Mouse (Mus musculus): Measurements from ENCODE around the gene Mtch1. TPM values are rescaled to one million over a fixed set of nuclear protein-coding genes. Genes with fewer than 3 reads are reported as not detected.

Mtch1 gene
- polyA plus RNA-seq, 1 experiment from 2014 or later = 308 TPM

GRCm38 (mm10) chr17:29315672-29316465, 31.9 kb downstream of the Mtch1 start:
- no peak overlapping the region for H3K4me3 ChIP-seq (replicated peaks)
- no peak overlapping the region for H3K4me2 ChIP-seq
- H3K9ac ChIP-seq = no peak overlapping the region
- H3K9me3 ChIP-seq (replicated peaks) = no peaks in the 10 kb centered on the region; the same call in 1 of the 2 replicates
- H3K27me3 ChIP-seq = peaks cover 7% of the 10 kb centered on the region
- WGBS = 31% methylated on average over 9 of the region's 9 CpGs
- peaks cover 37% of the 10 kb centered on the region for H3K4me1 ChIP-seq
- ATAC-seq (replicated peaks; ENCODE audit: low FRiP score) = no peak
- H3K36me3 ChIP-seq = no peaks in the 10 kb centered on the region
- H3K27ac ChIP-seq = peak overlapping the region; percentile 75

- no peaks in the 10 kb centered on the region for H3K27me3 ChIP-seq
- ATAC-seq (replicated peaks; ENCODE audit: low FRiP score) = no peak
- no peak overlapping the region for H3K4me3 ChIP-seq (replicated peaks)
- peaks cover 21% of the 10 kb centered on the region for H3K4me1 ChIP-seq
- H3K4me2 ChIP-seq = no peak overlapping the region
- no peaks in the 10 kb centered on the region; the same call in 1 of the 2 replicates for H3K9me3 ChIP-seq (replicated peaks)
- H3K27ac ChIP-seq = no peak overlapping the region
- no peaks in the 10 kb centered on the region for H3K36me3 ChIP-seq
- H3K9ac ChIP-seq = no peak overlapping the region
Measured at GRCm38 (mm10) chr17:29313300-29313699, 34.4 kb downstream of the Mtch1 start.

GRCm38 (mm10) chr17:29312082-29312481, 35.7 kb downstream of the Mtch1 start:
- Histone ChIP-seq H3K36me3 (no peaks in the 10 kb centered on the region), H3K4me1 (peaks cover 28% of the 10 kb centered on the region), H3K27ac (no peak overlapping the region), H3K27me3 (no peaks in the 10 kb centered on the region), H3K9me3 (replicated peaks) (no peaks in the 10 kb centered on the region; the same call in 1 of the 2 replicates), H3K9ac (no peak overlapping the region), H3K4me2 (no peak overlapping the region), H3K4me3 (replicated peaks) (no peak overlapping the region)
- WGBS = 90% methylated on average over 2 of the region's 2 CpGs
- ATAC-seq (replicated peaks; ENCODE audit: low FRiP score) = no peak

GRCm38 (mm10) chr17:29311602-29312001, 36.1 kb downstream of the Mtch1 start:
- Histone ChIP-seq H3K9me3 (replicated peaks) (no peaks in the 10 kb centered on the region; the same call in 1 of the 2 replicates), H3K4me3 (replicated peaks) (no peak overlapping the region), H3K4me1 (peaks cover 28% of the 10 kb centered on the region), H3K27me3 (no peaks in the 10 kb centered on the region), H3K4me2 (no peak overlapping the region), H3K27ac (no peak overlapping the region), H3K9ac (no peak overlapping the region), H3K36me3 (no peaks in the 10 kb centered on the region)
- 88% methylated on average over 8 of the region's 8 CpGs for WGBS
- ATAC-seq (replicated peaks; ENCODE audit: low FRiP score) = no peak

GRCm38 (mm10) chr17:29310056-29310623, 37.6 kb downstream of the Mtch1 start:
- Histone ChIP-seq H3K9ac (no peak overlapping the region), H3K27me3 (no peaks in the 10 kb centered on the region), H3K9me3 (replicated peaks) (no peaks in the 10 kb centered on the region; the same call in 1 of the 2 replicates), H3K4me1 (peaks cover 22% of the 10 kb centered on the region), H3K36me3 (no peaks in the 10 kb centered on the region), H3K4me3 (replicated peaks) (no peak overlapping the region), H3K4me2 (no peak overlapping the region), H3K27ac (no peak overlapping the region)
- 59% methylated on average over 21 of the region's 21 CpGs for WGBS
- ATAC-seq (replicated peaks; ENCODE audit: low FRiP score) = no peak

GRCm38 (mm10) chr17:29305871-29306270, 41.9 kb downstream of the Mtch1 start:
- Histone ChIP-seq H3K9ac (no peak overlapping the region), H3K4me2 (peak overlapping the region; percentile 17; the same call in 1 of the 2 replicates)

GRCm38 (mm10) chr17:29305058-29305806, 42.5 kb downstream of the Mtch1 start:
- Histone ChIP-seq H3K4me2 (peak overlapping the region; percentile 17; the same call in 1 of the 2 replicates), H3K9ac (no peak overlapping the region), H3K36me3 (peaks cover 15% of the 10 kb centered on the region), H3K27ac (peak overlapping the region; percentile 32), H3K9me3 (replicated peaks) (no peaks in the 10 kb centered on the region), H3K4me1 (peaks cover 62% of the 10 kb centered on the region), H3K27me3 (no peaks in the 10 kb centered on the region), H3K4me3 (replicated peaks) (no peak overlapping the region)
- WGBS = 20% methylated on average over 15 of the region's 15 CpGs
- no peak for ATAC-seq (replicated peaks; ENCODE audit: low FRiP score)

More at GRCm38 (mm10) chr17:29305871-29306270, 41.9 kb downstream of the Mtch1 start:
- H3K4me3 ChIP-seq (replicated peaks) = no peak overlapping the region
- ATAC-seq (replicated peaks; ENCODE audit: low FRiP score) = no peak
- H3K27me3 ChIP-seq = no peaks in the 10 kb centered on the region
- H3K4me1 ChIP-seq = peaks cover 62% of the 10 kb centered on the region
- H3K9me3 ChIP-seq (replicated peaks) = no peaks in the 10 kb centered on the region
- H3K36me3 ChIP-seq = peaks cover 9% of the 10 kb centered on the region
- 68% methylated on average over 7 of the region's 7 CpGs for WGBS
- H3K27ac ChIP-seq = no peak overlapping the region

GRCm38 (mm10) chr17:29304376-29305057, 43.2 kb downstream of the Mtch1 start:
- Histone ChIP-seq H3K4me3 (replicated peaks) (no peak overlapping the region), H3K4me2 (no peak overlapping the region), H3K9me3 (replicated peaks) (no peaks in the 10 kb centered on the region), H3K9ac (no peak overlapping the region), H3K27me3 (no peaks in the 10 kb centered on the region), H3K4me1 (peaks cover 69% of the 10 kb centered on the region), H3K36me3 (peaks cover 22% of the 10 kb centered on the region), H3K27ac (peak overlapping the region; percentile 32)
- ATAC-seq (replicated peaks; ENCODE audit: low FRiP score) = no peak
- 47% methylated on average over 13 of the region's 13 CpGs for WGBS

- H3K27ac ChIP-seq = peak overlapping the region; percentile 79
- peaks cover 76% of the 10 kb centered on the region for H3K4me1 ChIP-seq
- H3K9ac ChIP-seq = no peak overlapping the region
- no peaks in the 10 kb centered on the region for H3K27me3 ChIP-seq
- no peak overlapping the region for H3K4me2 ChIP-seq
- H3K4me3 ChIP-seq (replicated peaks) = no peak overlapping the region
- WGBS = 86% methylated on average over 3 of the region's 3 CpGs
- no peaks in the 10 kb centered on the region for H3K9me3 ChIP-seq (replicated peaks)
- peaks cover 26% of the 10 kb centered on the region for H3K36me3 ChIP-seq
- no peak for ATAC-seq (replicated peaks; ENCODE audit: low FRiP score)
Measured at GRCm38 (mm10) chr17:29303856-29304255, 43.9 kb downstream of the Mtch1 start.

- H3K4me2 ChIP-seq = no peak overlapping the region
- ATAC-seq (replicated peaks; ENCODE audit: low FRiP score) = peak; percentile 43; the same call in 1 of the 2 replicates
- peak overlapping the region; percentile 79 for H3K27ac ChIP-seq
- H3K27me3 ChIP-seq = no peaks in the 10 kb centered on the region
- H3K4me3 ChIP-seq (replicated peaks) = no peak overlapping the region
- no peaks in the 10 kb centered on the region for H3K9me3 ChIP-seq (replicated peaks)
- H3K9ac ChIP-seq = no peak overlapping the region
- WGBS = 32% methylated on average over 3 of the region's 3 CpGs
- H3K4me1 ChIP-seq = peaks cover 81% of the 10 kb centered on the region
- H3K36me3 ChIP-seq = peaks cover 32% of the 10 kb centered on the region
Measured at GRCm38 (mm10) chr17:29303087-29303486, 44.6 kb downstream of the Mtch1 start.

- no peak overlapping the region for H3K4me3 ChIP-seq (replicated peaks)
- H3K9ac ChIP-seq = no peak overlapping the region
- no peaks in the 10 kb centered on the region for H3K9me3 ChIP-seq (replicated peaks)
- peaks cover 82% of the 10 kb centered on the region for H3K4me1 ChIP-seq
- H3K36me3 ChIP-seq = peaks cover 35% of the 10 kb centered on the region
- no peak; the same call in 1 of the 2 replicates for ATAC-seq (replicated peaks; ENCODE audit: low FRiP score)
- peak overlapping the region; percentile 79 for H3K27ac ChIP-seq
- no peak overlapping the region for H3K4me2 ChIP-seq
- 35% methylated on average over 5 of the region's 5 CpGs for WGBS
- H3K27me3 ChIP-seq = no peaks in the 10 kb centered on the region
Measured at GRCm38 (mm10) chr17:29302149-29302548, 45.6 kb downstream of the Mtch1 start.
